Mouse (Mus musculus) kidney, embryonic 15.5 days (tissue): ENCODE results near the gene Slc22a13. TPM values are rescaled to one million over a fixed set of nuclear protein-coding genes. Genes with fewer than 3 reads are reported as not detected.
"Not testable (repeated sequence)": the region's sequence is repeated elsewhere in the genome, so short reads cannot be mapped to it uniquely, and the experiment has no call there.

Source experiments
- ATAC-seq: fragments of 200-750 bp; cut with Nextera tagmentation; replicated peaks from 2 replicates; pipeline ENCODE4 v1.8.0; 2017; ENCODE audit warnings: moderate TSS enrichment; ENCODE audit not compliant: low FRiP score
- H3K27ac ChIP-seq: fragments of 300-500 bp; sonication (generic); 2 replicates; pipeline ENCODE4 v1.5.1; 2015; ENCODE audit warnings: mild to moderate bottlenecking, inconsistent platforms
- H3K27me3 ChIP-seq: fragments of 300-500 bp; sonication (generic); 2 replicates; pipeline ENCODE4 v1.6.1; 2015; ENCODE audit warnings: inconsistent platforms
- H3K36me3 ChIP-seq: fragments of 300-500 bp; sonication (generic); 2 replicates; pipeline ENCODE4 v1.6.1; 2015; ENCODE audit warnings: inconsistent platforms
- H3K4me1 ChIP-seq: fragments of 300-500 bp; sonication (generic); 2 replicates; pipeline ENCODE4 v1.6.1; 2015; ENCODE audit warnings: inconsistent platforms
- H3K4me2 ChIP-seq: fragments of 300-500 bp; sonication (generic); 2 replicates; pipeline ENCODE4 v1.6.1; 2015; ENCODE audit warnings: moderate library complexity, mild to moderate bottlenecking, inconsistent platforms
- H3K4me3 ChIP-seq: fragments of 300-500 bp; sonication (generic); replicated peaks from 2 replicates; pipeline ENCODE4 v1.5.1; 2015; ENCODE audit warnings: mild to moderate bottlenecking, inconsistent platforms
- H3K9ac ChIP-seq: fragments of 300-500 bp; sonication (generic); 2 replicates; pipeline ENCODE4 v1.6.1; 2015; ENCODE audit warnings: mild to moderate bottlenecking, inconsistent platforms
- H3K9me3 ChIP-seq: fragments of 300-500 bp; sonication (generic); replicated peaks from 2 replicates; pipeline ENCODE4 v1.6.1; 2016; ENCODE audit warnings: inconsistent platforms
- WGBS: fragments of 180-500 bp; shearing (Covaris S2); methylation state at CpG from one replicate; pipeline ENCODE4 v1.1.7; 2015; ENCODE audit warnings: mixed read lengths; 5-methylcytosine and 5-hydroxymethylcytosine counted together
- polyA plus RNA-seq: library from polyadenylated mRNA; unstranded; fragments of >200 nt; fragmentation: Nextera tagmentation; extraction: Ambion mirVana; gene quantifications from 2 replicates; pipeline ENCODE4 v1.2.1, GENCODE M21; 2015

Slc22a13 gene
- polyA plus RNA-seq, 1 experiment from 2014 or later, result 9.8 TPM

DNA sequence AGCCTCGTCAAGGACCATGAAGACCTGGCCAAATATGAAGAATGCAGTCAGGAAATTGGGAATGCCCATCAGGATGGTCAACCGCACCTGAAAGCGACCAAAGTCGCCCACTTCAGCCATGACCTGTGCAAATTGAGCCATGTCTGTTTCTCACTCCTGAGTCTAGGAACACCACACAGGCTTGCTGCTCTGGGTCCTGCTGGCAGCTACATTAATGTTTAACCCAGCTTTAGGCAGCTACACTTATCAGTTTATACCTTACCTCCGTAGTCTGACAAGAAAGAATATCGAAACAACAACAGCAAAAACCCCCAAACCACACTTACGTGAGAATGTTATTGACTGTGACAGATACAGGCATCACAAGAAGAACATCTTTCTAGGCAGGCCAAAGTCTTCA lies 22.7 kb upstream of the Slc22a13 start:
- 83% methylated on average over 7 of the region's 7 CpGs for WGBS

DNA sequence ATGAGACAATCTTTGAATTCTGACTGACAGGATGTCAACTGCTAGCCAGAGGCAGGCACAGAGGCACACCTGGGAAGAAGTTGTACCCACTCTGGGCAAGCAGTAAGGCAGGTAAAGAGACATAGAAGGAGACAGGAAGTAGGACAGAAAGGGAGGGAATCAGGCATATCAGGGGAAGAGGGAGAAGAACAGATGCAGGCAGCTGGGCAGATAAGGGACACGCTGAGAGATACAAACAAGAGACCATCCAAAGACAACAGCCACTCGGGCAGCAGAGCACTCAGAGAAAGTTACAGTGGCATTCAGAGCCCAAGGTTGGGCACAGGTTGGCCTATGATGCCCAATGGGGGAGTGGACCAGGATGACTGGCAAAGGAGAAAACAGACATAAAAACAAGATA lies 21.9 kb upstream of the Slc22a13 start:
- Histone ChIP-seq H3K27me3 (no peaks in the 10 kb centered on the region), H3K9me3 (no peaks in the 10 kb centered on the region), H3K4me1 (no peaks in the 10 kb centered on the region), H3K9ac (no peak overlapping the region), H3K27ac (no peak overlapping the region), H3K36me3 (peaks cover under 1% of the 10 kb centered on the region; the same call in 1 of the 2 replicates), H3K4me2 (no peak overlapping the region), H3K4me3 (no peak overlapping the region)
- ATAC-seq, result no peak
- WGBS, result 90% methylated on average over 2 of the region's 2 CpGs

More for the DNA sequence above, 22.7 kb upstream of the Slc22a13 start:
- H3K36me3 ChIP-seq, result no peaks in the 10 kb centered on the region
- H3K4me1 ChIP-seq, result no peaks in the 10 kb centered on the region
- H3K4me3 ChIP-seq, result no peak overlapping the region
- H3K27ac ChIP-seq, result no peak overlapping the region
- no peaks in the 10 kb centered on the region for H3K27me3 ChIP-seq
- H3K9me3 ChIP-seq, result no peaks in the 10 kb centered on the region
- ATAC-seq, result no peak
- no peak overlapping the region for H3K4me2 ChIP-seq
- H3K9ac ChIP-seq, result no peak overlapping the region

DNA sequence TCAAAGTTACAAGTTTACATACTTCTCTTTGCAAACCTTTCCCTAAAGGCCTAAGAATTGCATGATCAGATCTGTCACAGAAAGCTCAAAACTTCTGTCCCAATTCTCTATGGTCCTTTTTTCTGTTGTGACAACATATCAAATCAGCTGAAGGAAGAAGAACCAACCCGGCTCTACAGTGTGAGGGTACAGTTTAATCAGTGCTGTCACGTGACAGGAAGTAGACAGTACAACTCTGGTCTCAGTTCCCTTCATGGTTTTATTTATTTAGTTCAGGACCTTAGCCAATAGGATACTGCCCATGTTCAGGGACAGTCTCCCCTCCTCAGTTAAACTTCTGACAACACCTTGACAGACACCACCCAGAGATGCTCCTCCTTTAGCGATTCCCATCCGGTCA lies 11.4 kb upstream of the Slc22a13 start:
- 86% methylated on average over 4 of the region's 4 CpGs for WGBS
- Histone ChIP-seq H3K4me2 (no peak overlapping the region), H3K9me3 (0 out of 2 replicates have a peak, but pooled peaks cover 3% of the 10 kb centered on the region), H3K9ac (no peak overlapping the region), H3K27me3 (no peaks in the 10 kb centered on the region), H3K4me3 (no peak overlapping the region), H3K27ac (no peak overlapping the region), H3K4me1 (no peaks in the 10 kb centered on the region), H3K36me3 (peaks cover 29% of the 10 kb centered on the region; the same call in 1 of the 2 replicates)
- ATAC-seq, result no peak

DNA sequence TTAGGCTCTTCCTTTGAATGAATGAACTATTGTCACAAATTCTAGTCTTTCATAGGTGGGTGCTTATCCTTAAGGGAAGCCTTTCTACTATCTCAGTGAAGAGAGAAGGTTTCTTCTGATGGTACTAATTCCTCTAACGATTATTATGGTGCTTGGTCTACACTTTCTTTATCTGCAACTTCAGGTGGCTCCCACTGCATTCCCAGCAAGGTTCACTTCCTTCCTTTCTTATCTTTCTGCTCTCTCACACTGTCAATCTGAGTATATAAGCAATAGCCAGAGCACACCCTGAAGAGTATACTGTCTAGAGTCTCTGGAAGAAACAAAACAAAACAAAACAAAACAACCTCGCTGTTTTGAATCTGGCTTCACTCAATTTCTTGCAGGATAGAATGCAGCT lies 10.8 kb upstream of the Slc22a13 start:
- no peak for ATAC-seq

DNA sequence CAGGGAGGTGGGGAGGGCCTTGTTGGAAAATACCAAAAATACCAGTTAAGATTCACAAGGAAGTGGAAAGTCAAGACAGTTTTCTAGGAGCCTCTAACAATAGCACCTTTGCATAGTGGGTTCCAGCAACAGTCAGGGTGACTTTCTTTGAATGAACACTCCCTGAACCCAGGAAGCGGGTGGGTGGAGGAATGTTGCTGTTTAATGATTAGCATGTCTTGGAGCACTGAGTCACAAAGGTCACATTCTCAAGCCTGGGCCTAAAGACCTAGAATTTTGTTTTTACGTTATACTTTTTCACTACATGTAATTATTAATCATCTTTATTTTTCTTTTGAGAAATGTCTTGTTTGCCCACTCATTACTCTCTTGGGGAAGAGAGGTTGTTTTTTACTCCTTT lies 6.4 kb upstream of the Slc22a13 start:
- not testable (repeated sequence) for ATAC-seq, H3K27ac ChIP-seq, H3K4me2 ChIP-seq, H3K9ac ChIP-seq, H3K27me3 ChIP-seq, H3K4me3 ChIP-seq, H3K9me3 ChIP-seq, H3K4me1 ChIP-seq
- 76% methylated on average over 2 of the region's 2 CpGs for WGBS
- peaks cover 14% of the 10 kb centered on the region; the same call in 1 of the 2 replicates for H3K36me3 ChIP-seq

More for the DNA sequence above, 10.8 kb upstream of the Slc22a13 start:
- 76% methylated on average over 2 of the region's 2 CpGs for WGBS
- H3K36me3 ChIP-seq, result peaks cover 26% of the 10 kb centered on the region; the same call in 1 of the 2 replicates
- no peaks in the 10 kb centered on the region for H3K27me3 ChIP-seq
- no peak overlapping the region for H3K4me3 ChIP-seq
- 0 out of 2 replicates have a peak, but pooled peaks cover under 1% of the 10 kb centered on the region for H3K9me3 ChIP-seq
- no peak overlapping the region for H3K27ac ChIP-seq
- no peak overlapping the region for H3K9ac ChIP-seq
- no peak overlapping the region for H3K4me2 ChIP-seq
- no peaks in the 10 kb centered on the region for H3K4me1 ChIP-seq

DNA sequence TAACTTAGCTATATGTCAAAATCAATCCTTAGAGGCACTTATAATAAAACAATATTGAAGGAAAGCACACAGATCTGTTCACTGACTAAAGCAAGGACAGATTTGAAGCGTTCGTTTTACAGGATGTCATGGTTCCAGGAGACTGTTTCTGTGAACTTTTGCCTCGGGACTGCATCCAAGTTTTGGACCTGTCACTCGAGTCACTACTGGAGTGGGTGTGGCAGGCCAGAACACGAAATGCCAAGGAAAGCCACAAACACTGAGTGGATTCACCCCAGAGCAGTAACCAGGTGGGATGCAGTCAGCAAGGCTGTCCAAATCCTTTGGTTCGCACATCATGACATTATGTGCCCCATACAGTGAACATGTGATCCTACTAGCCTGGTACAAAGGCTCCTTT lies 5.7 kb upstream of the Slc22a13 start:
- 82% methylated on average over 6 of the region's 6 CpGs for WGBS
- peaks cover 14% of the 10 kb centered on the region; the same call in 1 of the 2 replicates for H3K36me3 ChIP-seq
- H3K4me3 ChIP-seq, result no peak overlapping the region
- H3K27ac ChIP-seq, result no peak overlapping the region
- no peak overlapping the region for H3K4me2 ChIP-seq
- H3K4me1 ChIP-seq, result no peaks in the 10 kb centered on the region
- no peaks in the 10 kb centered on the region for H3K9me3 ChIP-seq
- ATAC-seq, result no peak
- H3K9ac ChIP-seq, result no peak overlapping the region
- no peaks in the 10 kb centered on the region for H3K27me3 ChIP-seq

DNA sequence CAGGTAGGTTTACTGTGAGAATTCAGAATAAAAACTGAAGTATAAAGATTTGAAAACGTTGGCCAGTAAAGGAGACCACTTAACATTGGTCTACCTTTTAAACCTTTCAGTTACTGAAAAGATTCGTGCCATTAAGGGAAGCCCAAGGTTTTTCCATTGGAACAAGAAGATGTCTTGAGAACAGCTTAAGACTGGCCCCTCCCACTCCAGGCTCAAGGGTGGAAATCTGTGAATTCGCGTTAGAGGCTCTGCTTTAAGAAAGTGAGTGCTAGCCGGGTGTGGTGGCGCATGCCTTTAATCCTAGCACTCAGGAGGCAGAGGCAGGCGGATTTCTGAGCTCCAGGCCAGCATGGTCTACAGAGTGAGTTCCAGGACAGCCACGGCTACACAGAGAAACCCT lies 4.1 kb upstream of the Slc22a13 start:
- no peak for ATAC-seq
- H3K9me3 ChIP-seq, result no peaks in the 10 kb centered on the region
- H3K27ac ChIP-seq, result no peak overlapping the region
- no peak overlapping the region for H3K9ac ChIP-seq
- H3K36me3 ChIP-seq, result peaks cover 7% of the 10 kb centered on the region; the same call in 1 of the 2 replicates
- H3K4me1 ChIP-seq, result no peaks in the 10 kb centered on the region
- 81% methylated on average over 8 of the region's 8 CpGs for WGBS
- no peaks in the 10 kb centered on the region for H3K27me3 ChIP-seq
- no peak overlapping the region for H3K4me2 ChIP-seq
- H3K4me3 ChIP-seq, result no peak overlapping the region

DNA sequence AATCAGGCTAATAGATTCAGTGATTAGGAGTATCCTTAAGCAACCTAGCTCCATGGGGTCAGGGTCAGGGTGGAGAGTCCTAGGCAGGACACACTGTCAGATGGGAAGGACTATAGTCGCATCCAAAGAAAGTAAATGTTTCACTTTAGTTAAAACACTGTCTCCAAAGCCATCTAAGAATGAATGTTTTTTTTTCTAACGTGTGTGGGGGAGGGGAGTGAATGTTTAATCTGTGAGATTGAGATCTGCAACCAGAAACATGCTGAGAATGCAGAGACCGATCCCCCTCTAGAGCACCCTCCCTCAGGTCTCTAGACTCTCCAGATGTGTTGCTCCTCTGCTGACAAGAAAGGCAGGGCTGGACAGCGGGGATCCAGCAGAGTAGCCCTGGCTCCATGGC lies 1.8 kb downstream of the Slc22a13 start:
- WGBS, result 46% methylated on average over 4 of the region's 4 CpGs
- 0 out of 2 replicates have a peak, but pooled peaks cover 3% of the 10 kb centered on the region for H3K4me1 ChIP-seq
- 0 out of 2 replicates have a peak, but pooled peaks cover 4% of the 10 kb centered on the region for H3K9me3 ChIP-seq
- H3K27me3 ChIP-seq, result no peaks in the 10 kb centered on the region
- H3K4me2 ChIP-seq, result no peak overlapping the region
- H3K27ac ChIP-seq, result peak overlapping the region; percentile 33
- no peak overlapping the region for H3K9ac ChIP-seq
- no peaks in the 10 kb centered on the region for H3K36me3 ChIP-seq
- H3K4me3 ChIP-seq, result no peak overlapping the region
- ATAC-seq, result peak; percentile 74; the same call in 1 of the 2 replicates

DNA sequence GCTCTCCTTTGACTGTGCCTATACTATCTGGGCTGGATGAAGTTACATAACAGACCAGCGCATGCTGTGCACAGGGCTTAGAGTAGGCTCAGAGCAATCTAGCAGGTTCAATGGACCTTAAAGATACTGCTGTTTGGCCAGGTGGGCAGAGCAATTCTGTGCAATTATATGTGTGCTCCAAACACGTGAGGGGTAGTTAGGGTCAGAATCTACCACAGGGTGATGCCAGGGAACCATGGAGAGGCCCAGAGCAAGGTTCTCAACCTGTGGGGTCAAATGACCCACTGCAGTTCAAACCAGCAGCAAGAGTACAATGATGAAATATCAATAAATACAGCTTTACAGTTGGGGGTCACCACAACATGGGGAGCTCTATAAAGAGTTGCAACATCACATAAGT lies 2.2 kb downstream of the Slc22a13 start:
- Histone ChIP-seq H3K36me3 (no peaks in the 10 kb centered on the region), H3K4me1 (0 out of 2 replicates have a peak, but pooled peaks cover 3% of the 10 kb centered on the region), H3K27ac (no peak overlapping the region), H3K4me3 (no peak overlapping the region), H3K4me2 (no peak overlapping the region), H3K9ac (no peak overlapping the region), H3K9me3 (0 out of 2 replicates have a peak, but pooled peaks cover 4% of the 10 kb centered on the region), H3K27me3 (no peaks in the 10 kb centered on the region)
- 70% methylated on average over 2 of the region's 2 CpGs for WGBS
- no peak for ATAC-seq

DNA sequence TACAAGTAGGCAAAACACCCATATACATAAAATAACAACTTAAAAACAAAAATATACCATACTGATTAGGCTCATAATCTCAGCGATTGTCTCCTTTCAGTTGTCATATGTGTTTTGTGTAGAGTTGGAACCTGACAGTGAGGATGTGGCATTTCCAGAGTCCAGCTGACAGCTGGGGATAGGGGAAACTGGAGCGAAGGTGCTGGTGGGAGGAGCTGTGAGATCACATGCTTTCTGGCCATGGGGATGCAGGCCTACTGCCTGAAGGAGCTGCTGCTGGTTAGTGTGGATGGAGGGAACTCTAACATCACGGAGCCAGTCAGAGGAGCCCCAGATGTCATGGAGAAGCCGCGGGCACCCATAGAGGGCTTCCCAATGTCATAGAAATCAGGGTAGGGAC lies 3.1 kb downstream of the Slc22a13 start:
- Histone ChIP-seq H3K4me1 (0 out of 2 replicates have a peak, but pooled peaks cover 3% of the 10 kb centered on the region), H3K27me3 (no peaks in the 10 kb centered on the region), H3K9ac (no peak overlapping the region), H3K4me3 (no peak overlapping the region), H3K4me2 (no peak overlapping the region), H3K36me3 (no peaks in the 10 kb centered on the region), H3K27ac (no peak overlapping the region), H3K9me3 (0 out of 2 replicates have a peak, but pooled peaks cover 4% of the 10 kb centered on the region)
- ATAC-seq, result no peak
- WGBS, result 89% methylated on average over 5 of the region's 5 CpGs

DNA sequence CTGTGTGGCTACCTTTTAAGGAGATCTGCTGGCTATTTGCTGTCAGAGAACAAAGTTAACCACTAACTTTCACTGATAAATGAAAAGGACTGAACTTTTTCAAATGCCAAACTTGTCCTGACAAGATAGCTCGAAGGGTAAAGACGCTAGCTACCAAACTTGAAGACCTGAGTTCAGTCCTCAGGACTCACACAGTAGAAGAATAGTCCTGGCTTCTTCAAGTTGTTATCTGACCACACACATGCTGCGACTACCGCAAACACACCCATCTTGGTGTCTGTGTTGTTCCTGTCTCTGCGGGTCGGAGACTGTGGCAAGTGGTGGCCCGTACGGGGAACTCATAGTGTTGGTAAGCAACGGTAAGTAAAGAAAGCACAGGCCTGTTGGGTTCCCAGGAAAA lies 5.3 kb downstream of the Slc22a13 start:
- H3K9ac ChIP-seq, result no peak overlapping the region
- H3K4me2 ChIP-seq, result no peak overlapping the region
- ATAC-seq, result no peak
- H3K9me3 ChIP-seq, result 0 out of 2 replicates have a peak, but pooled peaks cover 4% of the 10 kb centered on the region
- H3K4me3 ChIP-seq, result no peak overlapping the region
- H3K27ac ChIP-seq, result no peak overlapping the region
- H3K4me1 ChIP-seq, result 0 out of 2 replicates have a peak, but pooled peaks cover 10% of the 10 kb centered on the region
- WGBS, result 97% methylated on average over 9 of the region's 9 CpGs
- H3K36me3 ChIP-seq, result no peaks in the 10 kb centered on the region
- H3K27me3 ChIP-seq, result no peaks in the 10 kb centered on the region

DNA sequence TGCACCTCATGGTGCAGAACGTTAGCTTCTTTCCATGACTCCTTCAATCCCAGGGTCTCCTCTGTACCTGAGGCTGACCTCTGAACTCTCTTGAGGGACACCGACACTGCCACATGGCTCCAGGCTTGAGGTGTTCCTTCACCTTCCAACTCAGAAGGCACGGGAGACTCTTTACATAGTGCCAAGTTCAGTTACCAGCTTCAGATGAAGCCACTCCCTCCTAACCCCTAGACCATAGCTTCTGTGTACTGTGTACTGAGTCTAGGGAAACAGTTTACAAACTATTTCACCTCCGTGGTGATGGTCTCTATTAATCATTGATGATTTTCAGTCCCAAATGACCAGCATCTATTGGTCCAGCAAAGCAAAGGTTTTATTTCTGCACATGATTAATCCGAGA lies 7.2 kb downstream of the Slc22a13 start:
- ATAC-seq, result peak; percentile 58; the same call in 1 of the 2 replicates
- no peak overlapping the region for H3K4me3 ChIP-seq
- H3K9me3 ChIP-seq, result 0 out of 2 replicates have a peak, but pooled peaks cover 4% of the 10 kb centered on the region
- 0 out of 2 replicates have a peak, but pooled peaks cover 7% of the 10 kb centered on the region for H3K4me1 ChIP-seq
- H3K27me3 ChIP-seq, result no peaks in the 10 kb centered on the region
- no peaks in the 10 kb centered on the region for H3K36me3 ChIP-seq
- no peak overlapping the region for H3K27ac ChIP-seq
- H3K9ac ChIP-seq, result no peak overlapping the region
- 81% methylated on average over 5 of the region's 5 CpGs for WGBS
- H3K4me2 ChIP-seq, result no peak overlapping the region
